Mouse (Mus musculus): ENCODE data around the gene Arhgef38.

Gene Arhgef38

DNA sequence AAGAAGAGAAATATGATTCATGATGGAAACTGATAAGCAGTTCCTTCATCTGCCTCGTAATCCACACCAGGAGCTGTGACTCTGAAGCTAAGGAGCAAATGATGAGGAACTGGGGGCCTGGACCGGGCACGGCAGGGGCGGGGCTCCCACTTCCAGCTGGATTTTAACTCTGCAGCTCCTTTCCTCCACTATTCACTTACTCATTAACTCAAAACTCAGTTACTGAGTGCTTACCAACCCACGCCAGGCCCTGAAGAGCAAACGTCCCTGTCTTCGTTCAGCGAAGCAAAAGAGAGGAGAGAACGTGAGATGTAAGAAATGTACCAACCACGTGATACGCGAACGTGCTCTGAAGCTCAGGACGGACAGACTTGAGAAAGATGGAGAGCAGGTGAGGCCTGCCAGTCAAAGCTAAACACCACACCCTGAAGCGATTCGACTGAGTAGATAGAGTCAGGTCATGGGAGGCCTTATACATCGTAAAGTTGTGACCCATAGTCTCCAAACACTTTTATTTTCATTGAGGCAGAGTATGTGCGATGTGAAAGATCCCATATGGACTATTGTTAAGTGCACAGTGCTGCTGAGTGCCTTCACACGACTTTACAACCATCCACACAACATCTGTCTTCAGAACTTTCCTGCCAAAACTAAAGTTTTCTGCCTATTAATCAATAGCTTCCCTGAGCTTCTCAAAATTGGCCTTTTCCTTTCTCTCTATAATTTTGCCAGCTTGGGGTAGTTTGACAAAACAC is 7.3 kb downstream of the Arhgef38 start:
- H3K9me3 ChIP-seq (ENCODE audit: low read length) = no peaks in the 10 kb centered on the region
- no peaks in the 10 kb centered on the region for H3K27me3 ChIP-seq (ENCODE audit: insufficient read depth, low read length)
- no peaks in the 10 kb centered on the region for H3K4me1 ChIP-seq (replicated peaks; ENCODE audit: low read depth, low read length)
- no peaks in the 10 kb centered on the region for H3K36me3 ChIP-seq (ENCODE audit: insufficient read depth, low read length)
- no peak overlapping the region for H3K4me3 ChIP-seq (replicated peaks; ENCODE audit: low read length)
- TF ChIP-seq NANOG (IDR thresholded peaks at IDR 0.05; ENCODE audit: borderline replicate concordance, low read length) (no peak), CTCF (conservative IDR thresholded peaks at IDR 0.05; ENCODE audit: low read length) (no peak), POU5F1 (IDR thresholded peaks at IDR 0.05; ENCODE audit: borderline replicate concordance, low read length) (no peak)

DNA sequence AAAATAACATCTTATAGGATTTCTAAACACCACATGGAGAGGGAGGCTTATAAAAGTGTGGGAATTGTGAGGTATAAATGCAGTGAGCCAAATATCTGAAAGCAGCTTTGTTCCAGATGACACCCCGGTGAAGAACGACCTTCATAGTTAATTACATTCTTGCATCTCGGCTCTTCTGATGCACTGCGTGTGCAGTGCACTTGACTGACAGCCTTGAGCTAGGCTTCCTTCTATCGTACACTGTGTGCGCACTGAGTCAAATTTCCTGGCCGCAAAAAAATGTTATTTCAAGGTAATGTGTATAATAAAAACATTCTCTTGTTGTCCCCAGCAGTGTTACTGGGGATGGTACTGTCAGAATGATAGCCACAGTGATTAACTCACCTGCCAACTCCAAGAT is 16.2 kb downstream of the Arhgef38 start:
- Histone ChIP-seq H3K4me3 (replicated peaks; ENCODE audit: low read length) (no peak overlapping the region), H3K9me3 (ENCODE audit: low read length) (no peaks in the 10 kb centered on the region), H3K4me1 (replicated peaks; ENCODE audit: low read depth, low read length) (no peaks in the 10 kb centered on the region), H3K36me3 (ENCODE audit: insufficient read depth, low read length) (no peaks in the 10 kb centered on the region), H3K27me3 (ENCODE audit: insufficient read depth, low read length) (no peaks in the 10 kb centered on the region)
- TF ChIP-seq NANOG (IDR thresholded peaks at IDR 0.05; ENCODE audit: borderline replicate concordance, low read length) (no peak), POU5F1 (IDR thresholded peaks at IDR 0.05; ENCODE audit: borderline replicate concordance, low read length) (no peak), CTCF (conservative IDR thresholded peaks at IDR 0.05; ENCODE audit: low read length) (no peak)

- Histone ChIP-seq H3K9me3 (ENCODE audit: low read length) (no peaks in the 10 kb centered on the region), H3K36me3 (ENCODE audit: insufficient read depth, low read length) (no peaks in the 10 kb centered on the region), H3K27me3 (ENCODE audit: insufficient read depth, low read length) (no peaks in the 10 kb centered on the region), H3K4me1 (replicated peaks; ENCODE audit: low read depth, low read length) (no peaks in the 10 kb centered on the region), H3K4me3 (replicated peaks; ENCODE audit: low read length) (no peak overlapping the region)
- TF ChIP-seq CTCF (conservative IDR thresholded peaks at IDR 0.05; ENCODE audit: low read length) (no peak), POU5F1 (IDR thresholded peaks at IDR 0.05; ENCODE audit: borderline replicate concordance, low read length) (no peak), NANOG (IDR thresholded peaks at IDR 0.05; ENCODE audit: borderline replicate concordance, low read length) (no peak)
Observed at GRCm38 (mm10) chr3:133215198-133215819, 19.4 kb downstream of the Arhgef38 start.

DNA sequence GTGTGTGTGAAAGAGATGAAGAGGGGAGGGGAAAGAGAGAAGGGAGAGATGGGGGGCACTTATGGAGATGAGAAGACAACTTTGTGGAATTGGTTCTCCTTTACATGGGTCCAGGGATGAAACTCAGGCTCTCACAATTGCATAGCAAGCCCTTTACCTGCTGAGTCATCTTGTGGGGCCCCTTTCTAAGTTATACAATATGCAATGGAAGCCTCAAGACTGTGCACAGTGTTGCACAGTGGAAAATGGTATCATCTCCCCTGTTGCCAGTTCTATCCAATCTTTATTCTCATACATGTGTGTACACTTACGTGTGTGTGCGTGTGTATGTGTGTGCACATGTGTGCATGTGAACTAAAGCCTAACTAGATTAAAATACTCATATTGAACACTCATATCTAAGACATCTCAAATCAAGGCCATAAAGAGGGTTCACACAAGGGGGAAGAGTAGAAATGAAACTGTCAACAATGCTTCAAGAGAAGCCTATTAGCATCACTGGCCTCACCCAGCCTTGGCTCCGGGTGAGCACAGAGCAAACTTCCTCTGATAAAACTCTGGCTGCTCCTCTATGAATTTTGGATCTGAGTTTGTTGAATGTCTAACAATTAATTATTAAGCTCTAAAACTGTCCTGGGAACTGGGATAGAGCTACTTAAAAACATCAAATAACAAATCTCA is 21.2 kb downstream of the Arhgef38 start:
- Histone ChIP-seq H3K4me1 (replicated peaks; ENCODE audit: low read depth, low read length) (no peaks in the 10 kb centered on the region), H3K27me3 (ENCODE audit: insufficient read depth, low read length) (no peaks in the 10 kb centered on the region), H3K4me3 (replicated peaks; ENCODE audit: low read length) (no peak overlapping the region), H3K36me3 (ENCODE audit: insufficient read depth, low read length) (no peaks in the 10 kb centered on the region), H3K9me3 (ENCODE audit: low read length) (no peaks in the 10 kb centered on the region)
- no peak for TF ChIP-seq NANOG (IDR thresholded peaks at IDR 0.05; ENCODE audit: borderline replicate concordance, low read length)
- TF ChIP-seq POU5F1 (IDR thresholded peaks at IDR 0.05; ENCODE audit: borderline replicate concordance, low read length) = no peak
- TF ChIP-seq CTCF (conservative IDR thresholded peaks at IDR 0.05; ENCODE audit: low read length) = no peak

DNA sequence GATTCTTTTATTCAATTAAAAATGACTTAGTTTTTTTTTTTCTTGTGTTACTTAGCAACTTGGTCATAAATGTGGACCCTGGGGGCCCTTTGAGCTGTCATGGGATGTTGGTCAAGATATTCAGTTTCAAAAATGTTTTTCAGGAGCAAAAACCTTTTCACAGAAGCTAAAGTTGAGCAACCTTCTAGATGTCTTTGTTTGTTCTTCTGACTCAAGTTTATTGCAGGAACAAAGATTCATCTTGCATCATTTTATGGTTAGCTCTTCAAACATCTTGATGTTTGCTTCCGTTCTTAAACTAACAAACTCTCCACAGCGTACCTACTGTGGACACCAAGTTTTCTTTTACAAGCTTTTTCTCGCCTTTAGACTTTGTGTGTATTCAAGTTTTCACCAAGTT is 23.4 kb downstream of the Arhgef38 start:
- Histone ChIP-seq H3K4me1 (replicated peaks; ENCODE audit: low read depth, low read length) (no peaks in the 10 kb centered on the region), H3K27me3 (ENCODE audit: insufficient read depth, low read length) (no peaks in the 10 kb centered on the region), H3K36me3 (ENCODE audit: insufficient read depth, low read length) (no peaks in the 10 kb centered on the region), H3K4me3 (replicated peaks; ENCODE audit: low read length) (no peak overlapping the region), H3K9me3 (ENCODE audit: low read length) (no peaks in the 10 kb centered on the region)
- TF ChIP-seq NANOG (IDR thresholded peaks at IDR 0.05; ENCODE audit: borderline replicate concordance, low read length) = no peak
- TF ChIP-seq CTCF (conservative IDR thresholded peaks at IDR 0.05; ENCODE audit: low read length) = no peak
- no peak for TF ChIP-seq POU5F1 (IDR thresholded peaks at IDR 0.05; ENCODE audit: borderline replicate concordance, low read length)

DNA sequence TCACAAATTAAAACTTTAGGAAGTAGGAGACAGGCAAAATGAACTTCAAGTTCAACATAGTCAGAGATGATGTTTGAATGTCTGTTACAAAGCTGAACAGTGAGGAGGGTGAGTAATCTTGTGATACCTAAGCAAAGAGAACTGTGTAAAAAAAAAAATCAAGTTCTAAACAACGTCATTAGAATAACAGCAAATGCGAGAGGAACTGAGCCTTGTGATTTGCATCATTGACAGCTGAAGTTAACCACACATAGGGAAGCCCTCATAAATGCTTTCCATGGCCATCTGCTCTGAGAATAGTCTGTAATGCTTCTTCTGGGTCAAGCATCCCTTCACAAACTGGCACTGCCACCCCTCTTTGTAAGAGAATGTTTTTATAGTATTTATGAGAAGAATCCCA is 31.0 kb downstream of the Arhgef38 start:
- no peak overlapping the region for H3K4me3 ChIP-seq (replicated peaks; ENCODE audit: low read length)
- no peaks in the 10 kb centered on the region for H3K27me3 ChIP-seq (ENCODE audit: insufficient read depth, low read length)
- H3K9me3 ChIP-seq (ENCODE audit: low read length) = peaks cover 14% of the 10 kb centered on the region
- no peaks in the 10 kb centered on the region for H3K4me1 ChIP-seq (replicated peaks; ENCODE audit: low read depth, low read length)
- no peaks in the 10 kb centered on the region for H3K36me3 ChIP-seq (ENCODE audit: insufficient read depth, low read length)
- TF ChIP-seq CTCF (conservative IDR thresholded peaks at IDR 0.05; ENCODE audit: low read length) (no peak), POU5F1 (IDR thresholded peaks at IDR 0.05; ENCODE audit: borderline replicate concordance, low read length) (no peak), NANOG (IDR thresholded peaks at IDR 0.05; ENCODE audit: borderline replicate concordance, low read length) (no peak)

GRCm38 (mm10) chr3:133202171-133202570 is 32.6 kb downstream of the Arhgef38 start:
- TF ChIP-seq POU5F1 (IDR thresholded peaks at IDR 0.05; ENCODE audit: borderline replicate concordance, low read length) = no peak
- TF ChIP-seq NANOG (IDR thresholded peaks at IDR 0.05; ENCODE audit: borderline replicate concordance, low read length) = no peak
- no peak for TF ChIP-seq CTCF (conservative IDR thresholded peaks at IDR 0.05; ENCODE audit: low read length)
- peaks cover 14% of the 10 kb centered on the region for H3K9me3 ChIP-seq (ENCODE audit: low read length)
- H3K27me3 ChIP-seq (ENCODE audit: insufficient read depth, low read length) = no peaks in the 10 kb centered on the region
- no peaks in the 10 kb centered on the region for H3K36me3 ChIP-seq (ENCODE audit: insufficient read depth, low read length)
- peak overlapping the region; percentile 70 for H3K4me3 ChIP-seq (replicated peaks; ENCODE audit: low read length)
- no peaks in the 10 kb centered on the region for H3K4me1 ChIP-seq (replicated peaks; ENCODE audit: low read depth, low read length)

- Histone ChIP-seq H3K9me3 (ENCODE audit: low read length) (no peaks in the 10 kb centered on the region), H3K4me1 (replicated peaks; ENCODE audit: low read depth, low read length) (peaks cover 6% of the 10 kb centered on the region; the same call in 1 of the 2 replicates), H3K36me3 (ENCODE audit: insufficient read depth, low read length) (no peaks in the 10 kb centered on the region), H3K4me3 (replicated peaks; ENCODE audit: low read length) (no peak overlapping the region), H3K27me3 (ENCODE audit: insufficient read depth, low read length) (no peaks in the 10 kb centered on the region)
- TF ChIP-seq CTCF (conservative IDR thresholded peaks at IDR 0.05; ENCODE audit: low read length) = no peak
- TF ChIP-seq NANOG (IDR thresholded peaks at IDR 0.05; ENCODE audit: borderline replicate concordance, low read length) = no peak
- peak; percentile 95 for TF ChIP-seq POU5F1 (IDR thresholded peaks at IDR 0.05; ENCODE audit: borderline replicate concordance, low read length)
Observed at GRCm38 (mm10) chr3:133188930-133189329, 45.8 kb downstream of the Arhgef38 start.
